Mouse (Mus musculus): Measurements from ENCODE around the gene Bcorl1. TPM values are rescaled to one million over a fixed set of nuclear protein-coding genes. Genes with fewer than 3 reads are reported as not detected.

The Bcorl1 gene
- polyA plus RNA-seq, 1 experiment from 2014 or later, result 3.0 TPM

DNA sequence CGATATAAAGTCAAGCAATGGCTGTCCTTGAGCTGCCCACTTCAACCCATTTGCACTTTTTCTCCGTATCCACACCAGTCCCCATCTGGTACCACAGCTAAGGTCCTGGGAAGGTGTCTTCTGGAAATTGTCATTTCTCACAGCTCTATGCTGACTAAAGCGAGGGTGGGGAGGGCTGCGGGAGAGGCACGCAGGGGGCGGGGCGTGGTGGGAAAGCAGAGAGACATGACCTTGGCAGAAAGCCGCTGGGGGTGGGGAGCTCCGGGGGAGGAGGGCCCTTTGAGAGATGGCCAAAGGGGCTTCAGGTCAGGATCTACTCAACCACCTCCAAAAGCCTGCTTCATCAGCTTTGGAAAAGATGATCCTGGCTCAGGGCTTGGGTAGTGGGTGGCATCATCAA lies 113.9 kb downstream of the Bcorl1 start:
- no peak for TF ChIP-seq CTCF (IDR thresholded peaks at IDR 0.05; ENCODE audit: low read depth)
- 31% methylated on average over 9 of the region's 9 CpGs for WGBS
- DNase-seq (ENCODE audit: low spot score) (no peak), ATAC-seq (replicated peaks; ENCODE audit: low FRiP score, low read depth) (no peak)
- Histone ChIP-seq H3K9me3 (replicated peaks; ENCODE audit: low read length) (no peaks in the 10 kb centered on the region), H3K27ac (no peak overlapping the region), H3K36me3 (ENCODE audit: insufficient read depth, low read length) (no peaks in the 10 kb centered on the region), H3K4me3 (replicated peaks; ENCODE audit: low read depth, low read length) (no peak overlapping the region), H3K9ac (ENCODE audit: low read depth, low read length) (no peak overlapping the region), H3K4me1 (replicated peaks; ENCODE audit: insufficient read depth, low read length) (no peaks in the 10 kb centered on the region), H3K4me2 (ENCODE audit: low read length) (peak overlapping the region; percentile 57), H3K27me3 (ENCODE audit: insufficient read depth, low read length) (no peaks in the 10 kb centered on the region)

GRCm38 (mm10) chrX:48456956-48457355 lies 115.8 kb downstream of the Bcorl1 start:
- Histone ChIP-seq H3K4me1 (replicated peaks; ENCODE audit: insufficient read depth, low read length) (no peaks in the 10 kb centered on the region), H3K4me2 (ENCODE audit: low read length) (no peak overlapping the region), H3K9me3 (replicated peaks; ENCODE audit: low read length) (no peaks in the 10 kb centered on the region), H3K27me3 (ENCODE audit: insufficient read depth, low read length) (no peaks in the 10 kb centered on the region), H3K36me3 (ENCODE audit: insufficient read depth, low read length) (no peaks in the 10 kb centered on the region), H3K9ac (ENCODE audit: low read depth, low read length) (no peak overlapping the region), H3K4me3 (replicated peaks; ENCODE audit: low read depth, low read length) (no peak overlapping the region), H3K27ac (no peak overlapping the region)
- DNase-seq (ENCODE audit: low spot score) (no peak), ATAC-seq (replicated peaks; ENCODE audit: low FRiP score, low read depth) (no peak)
- 71% methylated on average over 6 of the region's 6 CpGs for WGBS
- TF ChIP-seq CTCF (IDR thresholded peaks at IDR 0.05; ENCODE audit: low read depth), result no peak

Other genes with a start within 250 kb of the Bcorl1 start
- 12.7 and 14.0 TPM in 2 replicates for gene Xpnpep2, start 232.6 kb upstream of the Bcorl1 start, polyA plus RNA-seq (2015; fragmentation: Nextera tagmentation; extraction: Ambion mirVana)
- gene Sash3, start 194.9 kb upstream of the Bcorl1 start, polyA plus RNA-seq (2015; fragmentation: Nextera tagmentation; extraction: Ambion mirVana), result 1.1 and 1.2 TPM in 2 replicates
- 3.8 and 5.1 TPM in 2 replicates for gene Zdhhc9, start 132.5 kb upstream of the Bcorl1 start, polyA plus RNA-seq (2015; fragmentation: Nextera tagmentation; extraction: Ambion mirVana)
- 14.0 and 16.2 TPM in 2 replicates for gene Utp14a, start 84.5 kb upstream of the Bcorl1 start, polyA plus RNA-seq (2015; fragmentation: Nextera tagmentation; extraction: Ambion mirVana)
- gene Elf4, start 121.8 kb downstream of the Bcorl1 start, polyA plus RNA-seq (2015; fragmentation: Nextera tagmentation; extraction: Ambion mirVana), result 2.2 and 2.4 TPM in 2 replicates
- 100 and 107 TPM in 2 replicates for gene Aifm1, start 172.2 kb downstream of the Bcorl1 start, polyA plus RNA-seq (2015; fragmentation: Nextera tagmentation; extraction: Ambion mirVana)
- gene Rab33a, start 177.9 kb downstream of the Bcorl1 start, polyA plus RNA-seq (2015; fragmentation: Nextera tagmentation; extraction: Ambion mirVana), result 0.87 and 1.4 TPM in 2 replicates

All from kidney, postnatal 0 days (tissue).